Mouse (Mus musculus) inflammation-experienced regulatory T-cells, adult 6 months (primary cell): ENCODE data around the gene Fcgr1. TPM values are rescaled to one million over a fixed set of nuclear protein-coding genes. Genes with fewer than 3 reads are reported as not detected.

Experiments
- ATAC-seq: one replicate; pipeline ENCODE4 v1.8.0; 2017
- polyA plus RNA-seq, 3 experiments: library from polyadenylated mRNA; unstranded; fragments of 100-300 nt; shearing (Covaris generic); gene quantifications; one replicate each; pipeline ENCODE4 v1.2.1; 2017

The Fcgr1 gene
- polyA plus RNA-seq, 3 experiments from 2014 or later = 0.43 TPM; not detected in 2

GRCm38 (mm10) chr3:96269511-96270474, 24.0 kb downstream of the Fcgr1 start, which contains the start of gene Hist2h2bb:
TSS of gene Hist2h2bb (plus strand) at chr3:96269752.
- ATAC-seq = peak; percentile 87

GRCm38 (mm10) chr3:96268776-96269378, 24.9 kb downstream of the Fcgr1 start:
- ATAC-seq = peak; percentile 18

GRCm38 (mm10) chr3:96268051-96268775, 25.6 kb downstream of the Fcgr1 start, which contains the start of gene Hist2h3b:
TSS of gene Hist2h3b (plus strand) at chr3:96268654.
- ATAC-seq = peak; percentile 41

GRCm38 (mm10) chr3:96267541-96267940, 26.2 kb downstream of the Fcgr1 start:
- no peak for ATAC-seq

GRCm38 (mm10) chr3:96266132-96266710, 27.5 kb downstream of the Fcgr1 start:
- ATAC-seq = no peak

GRCm38 (mm10) chr3:96264404-96264949, 29.3 kb downstream of the Fcgr1 start:
- no peak for ATAC-seq

GRCm38 (mm10) chr3:96263558-96264403, 30.0 kb downstream of the Fcgr1 start:
- peak; percentile 36 for ATAC-seq

- ATAC-seq = peak; percentile 82
Observed at GRCm38 (mm10) chr3:96262979-96263550, 30.7 kb downstream of the Fcgr1 start, which contains the start of gene Hist2h4. TSS of gene Hist2h4 (minus strand) at chr3:96263311.

GRCm38 (mm10) chr3:96262216-96262875, 31.4 kb downstream of the Fcgr1 start:
- peak; percentile 66 for ATAC-seq

- no peak for ATAC-seq
Observed at GRCm38 (mm10) chr3:96261623-96262022, 32.1 kb downstream of the Fcgr1 start.

- no peak for ATAC-seq
Observed at GRCm38 (mm10) chr3:96260220-96260619, 33.5 kb downstream of the Fcgr1 start.

- ATAC-seq = no peak
Observed at GRCm38 (mm10) chr3:96257190-96257589, 36.6 kb downstream of the Fcgr1 start.

- ATAC-seq = peak; percentile 28
Observed at GRCm38 (mm10) chr3:96255926-96256593, 37.7 kb downstream of the Fcgr1 start.

- ATAC-seq = no peak
Observed at GRCm38 (mm10) chr3:96254683-96255355, 39.0 kb downstream of the Fcgr1 start.

GRCm38 (mm10) chr3:96251787-96252186, 42.0 kb downstream of the Fcgr1 start:
- ATAC-seq = no peak

- no peak for ATAC-seq
Observed at GRCm38 (mm10) chr3:96250890-96251289, 42.9 kb downstream of the Fcgr1 start.

GRCm38 (mm10) chr3:96249034-96249345, 44.8 kb downstream of the Fcgr1 start:
- ATAC-seq = no peak

- no peak for ATAC-seq
Observed at GRCm38 (mm10) chr3:96248141-96249033, 45.4 kb downstream of the Fcgr1 start.
